Mouse (Mus musculus) G1E (cell line): ENCODE data around the gene Myt1l. TPM values are rescaled to one million over a fixed set of nuclear protein-coding genes. Genes with fewer than 3 reads are reported as not detected.

Source experiments
- ATAC-seq: 2 replicates; pipeline ENCODE4 v1.8.0; 2016; ENCODE audit warnings: mild to moderate bottlenecking; ENCODE audit not compliant: insufficient number of reproducible peaks, poor library complexity, low FRiP score, severe bottlenecking; ENCODE audit errors: extremely low read depth
- DNase-seq: peaks from one replicate; pipeline ENCODE4 v3.0.0; 2012; ENCODE audit warnings: low spot score
- H3K27me3 ChIP-seq: 2 replicates; pipeline ENCODE4 v1.6.1; 2012; ENCODE audit warnings: mild to moderate bottlenecking, low read length, inconsistent platforms; ENCODE audit not compliant: insufficient read depth
- H3K36me3 ChIP-seq: replicated peaks from 2 replicates; pipeline ENCODE3; 2012; ENCODE audit warnings: mild to moderate bottlenecking, inconsistent platforms
- H3K4me1 ChIP-seq: 2 replicates; pipeline ENCODE4 v1.6.1; 2012; ENCODE audit warnings: low read depth, low read length, inconsistent platforms, mixed read lengths; ENCODE audit not compliant: insufficient read depth
- H3K4me3 ChIP-seq: 2 replicates; pipeline ENCODE4 v1.5.1; 2012; ENCODE audit warnings: low read depth, mild to moderate bottlenecking, inconsistent platforms, low read length, moderate library complexity, mixed read lengths
- H3K9me3 ChIP-seq: replicated peaks from 2 replicates; pipeline ENCODE4 v1.6.1; 2012; ENCODE audit warnings: inconsistent platforms
- CTCF ChIP-seq: IDR thresholded peaks from 2 replicates; pipeline ENCODE4 v1.5.1; 2012; ENCODE audit warnings: low read depth, low read length, inconsistent platforms, mixed read lengths
- GATA1 ChIP-seq: IDR thresholded peaks from 2 replicates; pipeline ENCODE4 v1.6.1; 2012; ENCODE audit warnings: borderline replicate concordance, low read length, inconsistent platforms, mixed read lengths
- GATA2 ChIP-seq: IDR thresholded peaks from 2 replicates; pipeline ENCODE4 v1.6.1; 2012; ENCODE audit warnings: low read depth, low read length, inconsistent platforms, borderline replicate concordance
- POLR2AphosphoS5 ChIP-seq: IDR thresholded peaks from 2 replicates; pipeline ENCODE4 v1.6.1; 2012; ENCODE audit warnings: low read depth, low read length, inconsistent platforms; ENCODE audit not compliant: insufficient replicate concordance
- TAL1 ChIP-seq: conservative IDR thresholded peaks from 2 replicates; pipeline ENCODE4 v1.6.1; 2012; ENCODE audit warnings: low read depth, low read length, inconsistent platforms, mixed read lengths
- polyA plus RNA-seq: library from polyadenylated mRNA; stranded (reverse); fragments of >175 nt; gene quantifications from 2 replicates; pipeline ENCODE4 v1.2.3, GENCODE M21; 2012
- total RNA-seq, 2 experiments: library from RNA; stranded (forward) in 1 of 2; stranded (reverse) in 1 of 2; fragments of 200-1000 nt in 1 of 2; fragments of >200 nt in 1 of 2; fragmentation: Nextera tagmentation in 1 of 2; gene quantifications; 2 replicates each; pipeline ENCODE4 v1.2.3; 2014 to 2017

Myt1l gene
- total and polyA plus RNA-seq, 3 experiments: 0.33 TPM; not detected in 2

- H3K9me3 ChIP-seq: peaks cover 53% of the 10 kb centered on the region
- TF ChIP-seq GATA1 (no peak), GATA2 (no peak), CTCF (no peak), TAL1 (no peak), POLR2AphosphoS5 (no peak)
- no peak for ATAC-seq
- H3K4me1 ChIP-seq: no peaks in the 10 kb centered on the region
- H3K4me3 ChIP-seq: no peak overlapping the region
- no peak for DNase-seq
- H3K36me3 ChIP-seq: no peaks in the 10 kb centered on the region
- no peaks in the 10 kb centered on the region for H3K27me3 ChIP-seq
Measured at GRCm38 (mm10) chr12:29601223-29601622, 73.0 kb downstream of the Myt1l start.

GRCm38 (mm10) chr12:29604659-29605058, 76.5 kb downstream of the Myt1l start:
- no peak overlapping the region for H3K4me3 ChIP-seq
- TF ChIP-seq GATA1 (no peak), TAL1 (no peak), POLR2AphosphoS5 (no peak), GATA2 (no peak), CTCF (no peak)
- H3K4me1 ChIP-seq: no peaks in the 10 kb centered on the region
- no peak for DNase-seq
- ATAC-seq: no peak
- peaks cover 52% of the 10 kb centered on the region for H3K9me3 ChIP-seq
- no peaks in the 10 kb centered on the region for H3K36me3 ChIP-seq
- no peaks in the 10 kb centered on the region for H3K27me3 ChIP-seq

GRCm38 (mm10) chr12:29605124-29605523, 76.9 kb downstream of the Myt1l start:
- no peaks in the 10 kb centered on the region for H3K36me3 ChIP-seq
- no peaks in the 10 kb centered on the region for H3K27me3 ChIP-seq
- H3K4me3 ChIP-seq: no peak overlapping the region
- no peak for ATAC-seq
- TF ChIP-seq GATA1 (no peak), POLR2AphosphoS5 (no peak), CTCF (no peak), GATA2 (no peak), TAL1 (no peak)
- no peak for DNase-seq
- no peaks in the 10 kb centered on the region for H3K4me1 ChIP-seq
- H3K9me3 ChIP-seq: peaks cover 57% of the 10 kb centered on the region

GRCm38 (mm10) chr12:29606221-29606620, 78.0 kb downstream of the Myt1l start:
- no peaks in the 10 kb centered on the region for H3K4me1 ChIP-seq
- peaks cover 59% of the 10 kb centered on the region for H3K9me3 ChIP-seq
- DNase-seq (no peak), ATAC-seq (no peak)
- no peaks in the 10 kb centered on the region for H3K27me3 ChIP-seq
- no peaks in the 10 kb centered on the region for H3K36me3 ChIP-seq
- TF ChIP-seq CTCF (no peak), POLR2AphosphoS5 (no peak), GATA1 (no peak), TAL1 (no peak), GATA2 (no peak)
- no peak overlapping the region for H3K4me3 ChIP-seq

GRCm38 (mm10) chr12:29617746-29618145, 89.6 kb downstream of the Myt1l start:
- peaks cover 35% of the 10 kb centered on the region for H3K9me3 ChIP-seq

GRCm38 (mm10) chr12:29621530-29621929, 93.3 kb downstream of the Myt1l start:
- DNase-seq: no peak
- H3K36me3 ChIP-seq: no peaks in the 10 kb centered on the region
- TF ChIP-seq POLR2AphosphoS5: no peak
- TF ChIP-seq TAL1: no peak
- TF ChIP-seq GATA1: no peak
- no peak for TF ChIP-seq CTCF
- TF ChIP-seq GATA2: no peak

More at GRCm38 (mm10) chr12:29617746-29618145, 89.6 kb downstream of the Myt1l start:
- no peaks in the 10 kb centered on the region for H3K4me1 ChIP-seq
- H3K27me3 ChIP-seq: no peaks in the 10 kb centered on the region
- H3K36me3 ChIP-seq: no peaks in the 10 kb centered on the region
- DNase-seq (no peak), ATAC-seq (no peak)
- no peak overlapping the region for H3K4me3 ChIP-seq
- TF ChIP-seq GATA2: no peak
- TF ChIP-seq TAL1: no peak
- TF ChIP-seq POLR2AphosphoS5: no peak
- no peak for TF ChIP-seq GATA1
- TF ChIP-seq CTCF: no peak

GRCm38 (mm10) chr12:29627956-29628750, 100.0 kb downstream of the Myt1l start:
- DNase-seq: no peak
- H3K36me3 ChIP-seq: no peaks in the 10 kb centered on the region
- H3K27me3 ChIP-seq: no peaks in the 10 kb centered on the region
- H3K9me3 ChIP-seq: peaks cover 68% of the 10 kb centered on the region
- TF ChIP-seq POLR2AphosphoS5 (no peak), GATA1 (no peak), TAL1 (no peak), GATA2 (no peak), CTCF (no peak)
- H3K4me3 ChIP-seq: no peak overlapping the region
- no peak for ATAC-seq
- no peaks in the 10 kb centered on the region for H3K4me1 ChIP-seq

More at GRCm38 (mm10) chr12:29621530-29621929, 93.3 kb downstream of the Myt1l start:
- H3K27me3 ChIP-seq: no peaks in the 10 kb centered on the region
- no peak for ATAC-seq
- peaks cover 50% of the 10 kb centered on the region for H3K9me3 ChIP-seq
- H3K4me1 ChIP-seq: no peaks in the 10 kb centered on the region
- H3K4me3 ChIP-seq: no peak overlapping the region
